Mouse (Mus musculus) kidney, embryonic 15.5 days (tissue): ENCODE measurements at regions not wholly inside any gene's neighbourhood (a gene's known extent, or its start where the extent isn't known, plus 50 kb on each side); places are given as distances from the start of the nearest gene placed in this dataset.

Experiments used
- ATAC-seq: fragments of 200-750 bp; cut with Nextera tagmentation; replicated peaks from 2 replicates; pipeline ENCODE4 v1.8.0; 2017; ENCODE audit warnings: moderate TSS enrichment; ENCODE audit not compliant: low FRiP score
- H3K27ac ChIP-seq: fragments of 300-500 bp; sonication (generic); 2 replicates; pipeline ENCODE4 v1.5.1; 2015; ENCODE audit warnings: mild to moderate bottlenecking, inconsistent platforms
- H3K27me3 ChIP-seq: fragments of 300-500 bp; sonication (generic); 2 replicates; pipeline ENCODE4 v1.6.1; 2015; ENCODE audit warnings: inconsistent platforms
- H3K36me3 ChIP-seq: fragments of 300-500 bp; sonication (generic); 2 replicates; pipeline ENCODE4 v1.6.1; 2015; ENCODE audit warnings: inconsistent platforms
- H3K4me1 ChIP-seq: fragments of 300-500 bp; sonication (generic); 2 replicates; pipeline ENCODE4 v1.6.1; 2015; ENCODE audit warnings: inconsistent platforms
- H3K4me2 ChIP-seq: fragments of 300-500 bp; sonication (generic); 2 replicates; pipeline ENCODE4 v1.6.1; 2015; ENCODE audit warnings: moderate library complexity, mild to moderate bottlenecking, inconsistent platforms
- H3K4me3 ChIP-seq: fragments of 300-500 bp; sonication (generic); replicated peaks from 2 replicates; pipeline ENCODE4 v1.5.1; 2015; ENCODE audit warnings: mild to moderate bottlenecking, inconsistent platforms
- H3K9ac ChIP-seq: fragments of 300-500 bp; sonication (generic); 2 replicates; pipeline ENCODE4 v1.6.1; 2015; ENCODE audit warnings: mild to moderate bottlenecking, inconsistent platforms
- H3K9me3 ChIP-seq: fragments of 300-500 bp; sonication (generic); replicated peaks from 2 replicates; pipeline ENCODE4 v1.6.1; 2016; ENCODE audit warnings: inconsistent platforms
- WGBS: fragments of 180-500 bp; shearing (Covaris S2); methylation state at CpG from one replicate; pipeline ENCODE4 v1.1.7; 2015; ENCODE audit warnings: mixed read lengths; 5-methylcytosine and 5-hydroxymethylcytosine counted together

- Histone ChIP-seq H3K9ac (no peak overlapping the region), H3K36me3 (no peaks in the 10 kb centered on the region), H3K9me3 (no peaks in the 10 kb centered on the region), H3K27ac (no peak overlapping the region), H3K4me2 (no peak overlapping the region), H3K4me3 (no peak overlapping the region), H3K4me1 (no peaks in the 10 kb centered on the region), H3K27me3 (no peaks in the 10 kb centered on the region)
- ATAC-seq = 0 out of 2 replicates have a peak, but pooled peaks have one; percentile 40
These were observed 112.2 kb downstream of the Ipo8 start for GRCm38 (mm10) chr6:148719062-148719461.

- H3K9ac ChIP-seq = no peak overlapping the region
- no peaks in the 10 kb centered on the region for H3K4me1 ChIP-seq
- no peak overlapping the region for H3K4me3 ChIP-seq
- no peak overlapping the region for H3K4me2 ChIP-seq
- no peaks in the 10 kb centered on the region for H3K27me3 ChIP-seq
- no peaks in the 10 kb centered on the region for H3K9me3 ChIP-seq
- H3K27ac ChIP-seq = no peak overlapping the region
- no peaks in the 10 kb centered on the region for H3K36me3 ChIP-seq
- WGBS = 81% methylated on average over 3 of the region's 3 CpGs
- ATAC-seq = no peak
These were observed 120.9 kb downstream of the Ipo8 start for GRCm38 (mm10) chr6:148710406-148710805.

- no peak for ATAC-seq
- H3K4me3 ChIP-seq = no peak overlapping the region
- WGBS = 83% methylated on average over 2 of the region's 2 CpGs
- no peak overlapping the region for H3K9ac ChIP-seq
- H3K9me3 ChIP-seq = no peaks in the 10 kb centered on the region
- H3K27ac ChIP-seq = no peak overlapping the region
- H3K36me3 ChIP-seq = no peaks in the 10 kb centered on the region
- no peak overlapping the region for H3K4me2 ChIP-seq
- H3K4me1 ChIP-seq = no peaks in the 10 kb centered on the region
- H3K27me3 ChIP-seq = no peaks in the 10 kb centered on the region
These were observed 122.9 kb downstream of the Ipo8 start for GRCm38 (mm10) chr6:148708389-148708788.

- Histone ChIP-seq H3K27me3 (no peaks in the 10 kb centered on the region), H3K9me3 (no peaks in the 10 kb centered on the region), H3K9ac (no peak overlapping the region), H3K27ac (no peak overlapping the region), H3K4me2 (no peak overlapping the region), H3K36me3 (no peaks in the 10 kb centered on the region), H3K4me3 (no peak overlapping the region), H3K4me1 (no peaks in the 10 kb centered on the region)
- no peak for ATAC-seq
- 42% methylated on average over 2 of the region's 2 CpGs for WGBS
These were observed 125.6 kb downstream of the Ipo8 start for GRCm38 (mm10) chr6:148705711-148706110.

- Histone ChIP-seq H3K9ac (no peak overlapping the region), H3K27ac (no peak overlapping the region), H3K4me3 (no peak overlapping the region), H3K4me1 (no peaks in the 10 kb centered on the region), H3K27me3 (no peaks in the 10 kb centered on the region), H3K36me3 (no peaks in the 10 kb centered on the region), H3K4me2 (no peak overlapping the region), H3K9me3 (no peaks in the 10 kb centered on the region)
- 37% methylated on average over 4 of the region's 4 CpGs for WGBS
- no peak for ATAC-seq
These were observed 137.9 kb downstream of the Ipo8 start for GRCm38 (mm10) chr6:148693329-148693728.

- Histone ChIP-seq H3K27me3 (no peaks in the 10 kb centered on the region), H3K36me3 (no peaks in the 10 kb centered on the region), H3K27ac (no peak overlapping the region), H3K9ac (no peak overlapping the region), H3K9me3 (no peaks in the 10 kb centered on the region), H3K4me3 (no peak overlapping the region), H3K4me1 (no peaks in the 10 kb centered on the region), H3K4me2 (no peak overlapping the region)
- no peak for ATAC-seq
- 44% methylated on average over 2 of the region's 4 CpGs for WGBS
These were observed 143.5 kb downstream of the Ipo8 start for GRCm38 (mm10) chr6:148687770-148688169.

- no peaks in the 10 kb centered on the region for H3K9me3 ChIP-seq
- 80% methylated on average over 2 of the region's 2 CpGs for WGBS
- H3K4me2 ChIP-seq = no peak overlapping the region
- no peaks in the 10 kb centered on the region for H3K4me1 ChIP-seq
- no peak for ATAC-seq
- no peak overlapping the region for H3K27ac ChIP-seq
- no peaks in the 10 kb centered on the region for H3K36me3 ChIP-seq
- no peaks in the 10 kb centered on the region for H3K27me3 ChIP-seq
- H3K9ac ChIP-seq = no peak overlapping the region
- H3K4me3 ChIP-seq = no peak overlapping the region
These were observed 171.1 kb downstream of the Ipo8 start for GRCm38 (mm10) chr6:148660152-148660551.

- Histone ChIP-seq H3K4me1 (no peaks in the 10 kb centered on the region), H3K36me3 (no peaks in the 10 kb centered on the region), H3K9ac (no peak overlapping the region), H3K4me3 (no peak overlapping the region), H3K9me3 (no peaks in the 10 kb centered on the region), H3K27me3 (no peaks in the 10 kb centered on the region), H3K4me2 (no peak overlapping the region), H3K27ac (no peak overlapping the region)
- no peak for ATAC-seq
- WGBS = 25% methylated on average over 3 of the region's 3 CpGs
These were observed 178.1 kb downstream of the Ipo8 start for GRCm38 (mm10) chr6:148653216-148653615.

GRCm38 (mm10) chr6:148652434-148652833, 178.8 kb downstream of the Ipo8 start:
- H3K27me3 ChIP-seq = no peaks in the 10 kb centered on the region
- H3K4me1 ChIP-seq = no peaks in the 10 kb centered on the region
- no peak for ATAC-seq
- H3K9ac ChIP-seq = no peak overlapping the region
- no peaks in the 10 kb centered on the region for H3K36me3 ChIP-seq
- H3K9me3 ChIP-seq = no peaks in the 10 kb centered on the region
- 65% methylated on average over 4 of the region's 4 CpGs for WGBS
- H3K4me3 ChIP-seq = no peak overlapping the region
- H3K27ac ChIP-seq = no peak overlapping the region
- no peak overlapping the region for H3K4me2 ChIP-seq

- Histone ChIP-seq H3K4me2 (no peak overlapping the region), H3K36me3 (no peaks in the 10 kb centered on the region), H3K9me3 (no peaks in the 10 kb centered on the region), H3K4me3 (no peak overlapping the region), H3K4me1 (no peaks in the 10 kb centered on the region), H3K27ac (no peak overlapping the region), H3K27me3 (no peaks in the 10 kb centered on the region), H3K9ac (no peak overlapping the region)
- no peak for ATAC-seq
- 79% methylated on average over 2 of the region's 2 CpGs for WGBS
These were observed 183.6 kb downstream of the Ipo8 start for GRCm38 (mm10) chr6:148647423-148648390.

GRCm38 (mm10) chr6:148640595-148640994, 190.7 kb downstream of the Ipo8 start:
- Histone ChIP-seq H3K4me2 (no peak overlapping the region), H3K27me3 (no peaks in the 10 kb centered on the region), H3K36me3 (no peaks in the 10 kb centered on the region), H3K4me3 (no peak overlapping the region), H3K4me1 (no peaks in the 10 kb centered on the region), H3K9ac (no peak overlapping the region), H3K27ac (no peak overlapping the region), H3K9me3 (no peaks in the 10 kb centered on the region)
- WGBS = 93% methylated on average over 1 of the region's 1 CpGs
- no peak for ATAC-seq

- Histone ChIP-seq H3K27me3 (no peaks in the 10 kb centered on the region), H3K9ac (no peak overlapping the region), H3K27ac (no peak overlapping the region), H3K36me3 (no peaks in the 10 kb centered on the region), H3K4me2 (no peak overlapping the region), H3K4me1 (0 out of 2 replicates have a peak, but pooled peaks cover 2% of the 10 kb centered on the region), H3K4me3 (no peak overlapping the region), H3K9me3 (no peaks in the 10 kb centered on the region)
- ATAC-seq = no peak
- WGBS = 78% methylated on average over 2 of the region's 2 CpGs
These were observed 190.0 kb upstream of the Tmtc1 start for GRCm38 (mm10) chr6:148634148-148634547.
